Mouse (Mus musculus): ENCODE data around the gene Kifc5b. TPM values are rescaled to one million over a fixed set of nuclear protein-coding genes. Genes with fewer than 3 reads are reported as not detected.
"Not testable (repeated sequence)": the region's sequence is repeated elsewhere in the genome, so short reads cannot be mapped to it uniquely, and the experiment has no call there.

Kifc5b gene
- polyA plus RNA-seq, 1 experiment, result 6.8 TPM

DNA sequence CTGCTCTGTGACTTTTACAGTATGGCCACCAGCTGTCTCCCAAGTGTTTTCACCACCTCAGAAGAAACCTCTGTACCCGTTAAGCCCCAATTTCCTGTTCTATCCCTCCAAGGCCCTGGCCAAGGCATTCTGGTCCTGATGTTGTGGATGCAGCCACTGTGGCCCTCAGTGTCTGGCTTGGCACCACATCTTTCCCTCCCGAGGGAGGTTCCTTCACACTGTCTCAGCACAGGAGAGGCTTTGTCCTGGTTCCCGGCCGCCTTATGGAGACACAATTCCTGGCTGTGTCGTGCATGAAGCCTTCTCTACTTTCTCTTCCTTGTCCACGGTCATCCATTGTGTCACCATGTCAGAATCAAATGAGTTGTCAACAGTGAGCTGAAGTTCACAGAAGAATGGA lies 23.4 kb upstream of the Kifc5b start:
- no peaks in the 10 kb centered on the region for H3K27me3 ChIP-seq (ENCODE audit: control insufficient read depth, insufficient read depth, low read length)
- TF ChIP-seq POLR2A (IDR thresholded peaks at IDR 0.05; ENCODE audit: low read depth, low read length), result no peak
- no peak for TF ChIP-seq CTCF (IDR thresholded peaks at IDR 0.05; ENCODE audit: extremely low read depth, insufficient read depth, insufficient read length, insufficient replicate concordance)
- no peaks in the 10 kb centered on the region for H3K36me3 ChIP-seq (ENCODE audit: control insufficient read depth, insufficient read depth, low read length)

DNA sequence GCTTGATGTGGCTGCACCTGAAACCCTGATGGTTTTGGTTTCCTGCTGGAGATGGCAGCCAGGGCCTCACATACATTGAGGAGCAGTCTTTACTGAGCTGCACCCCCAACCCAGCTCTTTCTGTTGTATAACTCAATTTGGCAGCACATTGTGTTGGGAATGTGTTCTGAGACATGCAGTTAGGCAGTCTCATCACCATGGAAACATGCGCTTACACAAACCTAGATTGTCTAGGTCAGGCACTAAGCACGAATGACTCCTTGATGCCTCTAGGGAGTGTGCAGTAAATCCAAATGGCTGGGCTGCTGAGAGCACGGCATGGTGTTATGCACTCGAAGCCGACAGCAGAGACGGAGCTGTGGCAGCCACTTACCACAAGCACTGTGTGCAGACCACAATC lies 22.5 kb upstream of the Kifc5b start:
- Histone ChIP-seq H3K4me3 (ENCODE audit: extremely low read depth, insufficient read depth, insufficient read length) (no peak overlapping the region), H3K4me1 (ENCODE audit: control insufficient read depth, insufficient read depth, insufficient read length) (no peaks in the 10 kb centered on the region), H3K27me3 (ENCODE audit: control insufficient read depth, insufficient read depth, low read length) (no peaks in the 10 kb centered on the region), H3K36me3 (ENCODE audit: control insufficient read depth, insufficient read depth, low read length) (no peaks in the 10 kb centered on the region), H3K27ac (ENCODE audit: insufficient read depth, low read length) (no peak overlapping the region)
- TF ChIP-seq CTCF (IDR thresholded peaks at IDR 0.05; ENCODE audit: extremely low read depth, insufficient read depth, insufficient read length, insufficient replicate concordance), result no peak
- TF ChIP-seq POLR2A (IDR thresholded peaks at IDR 0.05; ENCODE audit: low read depth, low read length), result no peak
- no peak for DNase-seq (ENCODE audit: low read depth in 1 of 2, low spot score in 2 of 2)
- WGBS, result 62% methylated on average over 6 of the region's 6 CpGs

More for the DNA sequence above, 23.4 kb upstream of the Kifc5b start:
- Histone ChIP-seq H3K4me1 (ENCODE audit: control insufficient read depth, insufficient read depth, insufficient read length) (no peaks in the 10 kb centered on the region), H3K27ac (ENCODE audit: insufficient read depth, low read length) (no peak overlapping the region; the same call in 1 of the 2 replicates), H3K4me3 (ENCODE audit: extremely low read depth, insufficient read depth, insufficient read length) (no peak overlapping the region)
- DNase-seq (ENCODE audit: low read depth in 1 of 2, low spot score in 2 of 2), result no peak
- 72% methylated on average over 6 of the region's 6 CpGs for WGBS

DNA sequence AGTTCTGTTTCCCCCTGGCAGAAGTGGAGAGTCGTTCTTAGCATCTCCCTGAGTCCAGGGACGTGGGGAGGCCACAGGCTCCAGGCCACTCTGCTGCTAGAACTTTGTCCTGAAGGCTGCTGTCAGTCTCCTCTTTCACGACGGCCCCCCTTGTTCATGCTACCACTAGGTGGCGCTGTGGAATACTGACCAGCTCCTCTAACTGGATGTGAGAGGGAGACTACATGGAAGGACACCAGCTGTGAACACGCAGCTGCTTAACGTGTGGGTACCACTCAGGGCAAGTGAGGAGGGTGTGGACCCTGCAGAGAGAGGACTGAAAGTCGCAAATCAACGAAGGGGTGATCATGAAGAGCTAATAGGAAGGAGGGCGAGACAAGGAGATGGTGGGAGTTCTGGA lies 21.3 kb upstream of the Kifc5b start:
- Histone ChIP-seq H3K4me1 (ENCODE audit: control insufficient read depth, insufficient read depth, insufficient read length) (no peaks in the 10 kb centered on the region), H3K36me3 (ENCODE audit: control insufficient read depth, insufficient read depth, low read length) (no peaks in the 10 kb centered on the region), H3K4me3 (ENCODE audit: extremely low read depth, insufficient read depth, insufficient read length) (no peak overlapping the region), H3K27ac (ENCODE audit: insufficient read depth, low read length) (no peak overlapping the region), H3K27me3 (ENCODE audit: control insufficient read depth, insufficient read depth, low read length) (no peaks in the 10 kb centered on the region)
- DNase-seq (ENCODE audit: low read depth in 1 of 2, low spot score in 2 of 2), result peak; percentile 49 to 64
- TF ChIP-seq CTCF (IDR thresholded peaks at IDR 0.05; ENCODE audit: extremely low read depth, insufficient read depth, insufficient read length, insufficient replicate concordance), result peak; percentile 76; the same call in 1 of the 2 replicates
- no peak for TF ChIP-seq POLR2A (IDR thresholded peaks at IDR 0.05; ENCODE audit: low read depth, low read length)
- WGBS, result 19% methylated on average over 10 of the region's 10 CpGs

DNA sequence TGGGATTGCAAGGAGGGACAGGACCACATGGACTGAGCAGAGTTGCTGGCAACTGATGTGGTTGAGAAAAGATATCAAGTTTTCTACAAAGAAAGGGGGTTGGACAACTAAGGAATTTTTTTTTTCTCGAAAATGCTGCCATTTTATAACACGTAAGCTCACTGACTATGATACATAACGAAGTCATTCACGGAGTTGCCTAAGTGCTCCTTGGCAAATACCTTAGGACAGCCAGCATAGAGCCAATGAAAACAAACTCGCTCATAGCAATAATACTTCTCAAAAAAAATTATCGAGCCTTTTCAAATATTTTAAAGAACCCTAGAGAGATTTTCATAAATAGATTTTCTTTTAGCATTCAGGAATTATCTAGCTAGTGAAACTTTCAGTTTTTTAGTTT lies 16.0 kb upstream of the Kifc5b start:
- DNase-seq (ENCODE audit: low read depth in 1 of 2, low spot score in 2 of 2), result no peak
- Histone ChIP-seq H3K36me3 (ENCODE audit: control insufficient read depth, insufficient read depth, low read length) (no peaks in the 10 kb centered on the region), H3K4me3 (ENCODE audit: extremely low read depth, insufficient read depth, insufficient read length) (no peak overlapping the region), H3K27ac (ENCODE audit: insufficient read depth, low read length) (no peak overlapping the region), H3K27me3 (ENCODE audit: control insufficient read depth, insufficient read depth, low read length) (no peaks in the 10 kb centered on the region), H3K4me1 (ENCODE audit: control insufficient read depth, insufficient read depth, insufficient read length) (no peaks in the 10 kb centered on the region)
- TF ChIP-seq POLR2A (IDR thresholded peaks at IDR 0.05; ENCODE audit: low read depth, low read length) (no peak), CTCF (IDR thresholded peaks at IDR 0.05; ENCODE audit: extremely low read depth, insufficient read depth, insufficient read length, insufficient replicate concordance) (no peak)
- 88% methylated on average over 6 of the region's 6 CpGs for WGBS

DNA sequence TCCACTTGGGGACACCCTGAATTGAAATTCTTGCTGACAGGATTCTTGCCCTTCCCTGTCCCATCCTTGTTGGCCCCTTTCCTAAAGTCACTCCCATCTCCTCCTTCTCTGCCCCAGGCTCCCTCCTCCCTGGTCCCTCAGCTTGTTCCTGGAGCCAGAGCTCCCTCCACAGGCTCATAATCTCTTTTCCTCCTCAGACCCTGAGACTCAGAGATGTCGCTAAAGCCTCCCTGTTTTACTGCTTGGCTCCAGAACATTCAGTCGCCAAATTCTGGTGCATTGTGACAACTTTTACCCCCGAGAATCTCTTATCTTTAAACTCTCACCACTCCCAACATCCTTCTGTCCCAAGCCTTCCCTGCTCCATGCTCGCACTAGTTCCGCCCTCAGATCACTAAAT lies 12.6 kb upstream of the Kifc5b start:
- Histone ChIP-seq H3K27ac (ENCODE audit: insufficient read depth, low read length) (no peak overlapping the region), H3K4me1 (ENCODE audit: control insufficient read depth, insufficient read depth, insufficient read length) (no peaks in the 10 kb centered on the region), H3K4me3 (ENCODE audit: extremely low read depth, insufficient read depth, insufficient read length) (no peak overlapping the region), H3K36me3 (ENCODE audit: control insufficient read depth, insufficient read depth, low read length) (no peaks in the 10 kb centered on the region), H3K27me3 (ENCODE audit: control insufficient read depth, insufficient read depth, low read length) (no peaks in the 10 kb centered on the region)
- 62% methylated on average over 5 of the region's 5 CpGs for WGBS
- no peak for DNase-seq (ENCODE audit: low read depth in 1 of 2, low spot score in 2 of 2)
- TF ChIP-seq POLR2A (IDR thresholded peaks at IDR 0.05; ENCODE audit: low read depth, low read length), result no peak
- no peak for TF ChIP-seq CTCF (IDR thresholded peaks at IDR 0.05; ENCODE audit: extremely low read depth, insufficient read depth, insufficient read length, insufficient replicate concordance)

DNA sequence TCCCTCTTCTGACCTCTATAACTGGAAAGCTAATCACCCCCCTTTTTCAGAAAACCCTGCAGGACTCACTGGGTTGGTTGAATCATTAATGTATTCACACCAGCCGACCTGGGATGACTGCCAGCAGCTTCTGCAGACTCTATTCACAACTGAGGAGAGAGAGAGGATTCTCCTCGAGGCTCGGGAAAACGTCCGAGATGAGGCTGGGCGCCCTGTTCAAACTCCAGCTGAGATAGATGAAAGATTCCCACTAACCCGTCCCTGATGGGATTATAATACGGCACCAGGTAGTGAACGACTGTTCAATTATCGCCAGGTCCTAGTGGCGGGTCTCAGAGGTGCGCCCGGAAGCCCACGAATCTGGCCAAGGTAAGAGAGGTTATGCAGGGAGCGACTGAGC lies 9.4 kb upstream of the Kifc5b start:
- not testable (repeated sequence) for H3K4me3 ChIP-seq (ENCODE audit: extremely low read depth, insufficient read depth, insufficient read length); H3K27ac ChIP-seq (ENCODE audit: insufficient read depth, low read length); H3K27me3 ChIP-seq (ENCODE audit: control insufficient read depth, insufficient read depth, low read length); H3K4me1 ChIP-seq (ENCODE audit: control insufficient read depth, insufficient read depth, insufficient read length); H3K36me3 ChIP-seq (ENCODE audit: control insufficient read depth, insufficient read depth, low read length); DNase-seq (ENCODE audit: low read depth in 1 of 2, low spot score in 2 of 2)
- 96% methylated on average over 15 of the region's 15 CpGs for WGBS

DNA sequence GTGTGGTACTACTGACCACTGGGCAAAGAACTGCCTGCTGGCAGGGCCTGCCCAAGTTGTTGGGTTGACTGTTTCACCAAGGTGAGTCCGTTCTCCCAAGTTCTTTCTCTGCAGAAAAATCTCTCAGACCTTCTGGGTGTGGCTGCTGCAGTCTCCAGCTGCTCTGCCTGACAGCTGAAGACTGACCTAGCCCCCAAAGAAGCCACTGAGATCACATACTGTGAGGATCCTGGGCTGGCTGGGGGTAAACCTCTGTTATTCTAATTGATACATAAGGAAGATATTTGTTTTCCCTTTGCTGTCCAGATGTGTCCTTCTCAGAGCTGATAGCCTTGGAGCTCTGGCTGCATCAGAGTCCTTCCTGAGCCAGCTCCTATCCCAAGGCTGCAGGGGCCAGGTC lies 1.6 kb upstream of the Kifc5b start:
- no peak overlapping the region for H3K4me3 ChIP-seq (ENCODE audit: extremely low read depth, insufficient read depth, insufficient read length)
- no peaks in the 10 kb centered on the region for H3K4me1 ChIP-seq (ENCODE audit: control insufficient read depth, insufficient read depth, insufficient read length)
- DNase-seq (ENCODE audit: low read depth in 1 of 2, low spot score in 2 of 2), result no peak
- no peaks in the 10 kb centered on the region for H3K36me3 ChIP-seq (ENCODE audit: control insufficient read depth, insufficient read depth, low read length)
- WGBS, result 79% methylated on average over 1 of the region's 1 CpGs
- no peaks in the 10 kb centered on the region for H3K27me3 ChIP-seq (ENCODE audit: control insufficient read depth, insufficient read depth, low read length)
- H3K27ac ChIP-seq (ENCODE audit: insufficient read depth, low read length), result no peak overlapping the region
- TF ChIP-seq CTCF (IDR thresholded peaks at IDR 0.05; ENCODE audit: extremely low read depth, insufficient read depth, insufficient read length, insufficient replicate concordance), result no peak
- TF ChIP-seq POLR2A (IDR thresholded peaks at IDR 0.05; ENCODE audit: low read depth, low read length), result no peak

DNA sequence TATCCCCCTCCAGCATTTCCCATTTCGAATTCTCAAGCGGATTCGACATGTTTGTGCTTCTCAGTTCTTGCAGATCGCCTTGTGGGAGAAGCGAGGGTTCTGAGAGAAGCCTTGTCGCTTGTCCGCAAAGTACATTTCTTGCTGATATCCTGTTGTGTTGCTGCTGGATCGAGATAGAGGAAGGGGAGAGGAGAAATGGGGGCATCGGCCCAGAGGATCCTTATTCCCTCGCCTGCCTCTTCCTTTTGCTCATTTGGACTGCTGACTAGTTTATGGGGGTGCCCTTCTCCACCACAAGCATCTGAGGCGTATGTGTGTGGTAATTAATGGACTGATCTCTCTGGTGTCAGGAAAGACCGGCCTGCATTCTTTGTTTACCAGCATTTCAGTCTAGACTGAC lies 669 bp downstream of the Kifc5b start:
- DNase-seq (ENCODE audit: low read depth in 1 of 2, low spot score in 2 of 2); H3K36me3 ChIP-seq (ENCODE audit: control insufficient read depth, insufficient read depth, low read length); H3K27me3 ChIP-seq (ENCODE audit: control insufficient read depth, insufficient read depth, low read length); H3K4me1 ChIP-seq (ENCODE audit: control insufficient read depth, insufficient read depth, insufficient read length); H3K27ac ChIP-seq (ENCODE audit: insufficient read depth, low read length): not testable (repeated sequence)
- WGBS, result 2% methylated on average over 12 of the region's 12 CpGs
- H3K4me3 ChIP-seq (ENCODE audit: extremely low read depth, insufficient read depth, insufficient read length), result peak overlapping the region; percentile 74

Measured in spleen, adult 2 months (tissue).